Mouse (Mus musculus): Measurements from ENCODE around the gene Myo1e. TPM values are rescaled to one million over a fixed set of nuclear protein-coding genes. Genes with fewer than 3 reads are reported as not detected.

Gene Myo1e
- 1.2 TPM in 2 replicates for polyA plus RNA-seq (2012; rRNA removed)

GRCm38 (mm10) chr9:70207151-70207831, at the start of gene Myo1e:
TSS of gene Myo1e (plus strand) at chr9:70207350.

GRCm38 (mm10) chr9:70421257-70422056, 214.3 kb downstream of the Myo1e start, which contains the start of gene Ccnb2:
TSS of gene Ccnb2 (minus strand) at chr9:70421547.

Other genes with a start within 250 kb of the Myo1e start
- 26.2 and 27.8 TPM in 2 replicates for gene Bnip2, start 217.9 kb upstream of the Myo1e start, polyA plus RNA-seq (2012; rRNA removed)
- gene Gtf2a2, start 194.8 kb upstream of the Myo1e start, polyA plus RNA-seq (2012; rRNA removed) = 59.2 and 68.7 TPM in 2 replicates
- not detected in 2 replicates for gene Gcnt3, start 169.3 kb upstream of the Myo1e start, polyA plus RNA-seq (2012; rRNA removed)
- 0.28 and 0.34 TPM in 2 replicates for gene Fam81a, start 64.8 kb upstream of the Myo1e start, polyA plus RNA-seq (2012; rRNA removed)
- 103 and 122 TPM in 2 replicates for gene Ccnb2, start 214.2 kb downstream of the Myo1e start, polyA plus RNA-seq (2012; rRNA removed)